Mouse (Mus musculus) intestine, embryonic 14.5 days (tissue): ENCODE measurements around the gene Vmn1r120. TPM values are rescaled to one million over a fixed set of nuclear protein-coding genes. Genes with fewer than 3 reads are reported as not detected.
"Not testable (repeated sequence)": the region's sequence is repeated elsewhere in the genome, so short reads cannot be mapped to it uniquely, and the experiment has no call there.

Source experiments
- ATAC-seq: fragments of 200-750 bp; cut with Nextera tagmentation; replicated peaks from 2 replicates; pipeline ENCODE4 v1.8.0; 2017; ENCODE audit warnings: low read depth, moderate number of reproducible peaks, moderate TSS enrichment, moderate library complexity; ENCODE audit not compliant: low FRiP score, low TSS enrichment
- DNase-seq: peaks from one replicate; pipeline ENCODE4 v3.0.0-alpha.2; 2018; ENCODE audit warnings: low spot score
- H3K27ac ChIP-seq: fragments of 300-500 bp; sonication (generic); 2 replicates; pipeline ENCODE4 v1.5.1; 2014; ENCODE audit warnings: low read depth, mild to moderate bottlenecking, control low read depth
- H3K27me3 ChIP-seq: fragments of 300-500 bp; sonication (generic); replicated peaks from 2 replicates; pipeline ENCODE4 v1.6.1; 2014; ENCODE audit warnings: low read length, control low read depth; ENCODE audit not compliant: control insufficient read depth, insufficient read depth
- H3K36me3 ChIP-seq: fragments of 300-500 bp; sonication (generic); 2 replicates; pipeline ENCODE4 v1.6.1; 2014; ENCODE audit warnings: low read length, control low read depth; ENCODE audit not compliant: control insufficient read depth, insufficient read depth
- H3K4me1 ChIP-seq: fragments of 300-500 bp; sonication (generic); replicated peaks from 2 replicates; pipeline ENCODE4 v1.6.1; 2014; ENCODE audit warnings: low read length, control low read depth, mixed read lengths; ENCODE audit not compliant: control insufficient read depth, insufficient read depth
- H3K4me2 ChIP-seq: fragments of 300-500 bp; sonication (generic); 2 replicates; pipeline ENCODE4 v1.6.1; 2014; ENCODE audit warnings: low read length
- H3K4me3 ChIP-seq: fragments of 300-500 bp; sonication (generic); 2 replicates; pipeline ENCODE4 v1.5.1; 2014; ENCODE audit warnings: low read depth, low read length, control low read depth, mixed read lengths
- H3K9ac ChIP-seq: fragments of 300-500 bp; sonication (generic); 2 replicates; pipeline ENCODE4 v1.6.1; 2014; ENCODE audit warnings: mild to moderate bottlenecking, low read length
- H3K9me3 ChIP-seq: fragments of 300-500 bp; sonication (generic); 2 replicates; pipeline ENCODE4 v1.6.1; 2016; ENCODE audit warnings: low read length, control low read depth; ENCODE audit not compliant: control insufficient read depth
- WGBS: fragments of 180-500 bp; shearing (Covaris S2); extraction: QIAGEN DNeasy Blood & Tissue Kit; methylation state at CpG from one replicate; pipeline ENCODE4 v1.1.7; 2014; 5-methylcytosine and 5-hydroxymethylcytosine counted together
- polyA plus RNA-seq: library from polyadenylated mRNA; unstranded; fragments of >200 nt; fragmentation: Nextera tagmentation; extraction: Ambion mirVana; gene quantifications from 2 replicates; pipeline ENCODE4 v1.2.1, GENCODE M21; 2014

Vmn1r120 gene
- polyA plus RNA-seq: not detected in 2 replicates

GRCm38 (mm10) chr7:21053684-21054083 is at the start of gene Vmn1r120:
Gene Vmn1r120 (minus strand): TSS chr7:21053784.
- DNase-seq, H3K4me1 ChIP-seq, H3K27ac ChIP-seq, H3K9me3 ChIP-seq, H3K4me2 ChIP-seq, H3K36me3 ChIP-seq, H3K9ac ChIP-seq, ATAC-seq, H3K27me3 ChIP-seq, H3K4me3 ChIP-seq: not testable (repeated sequence)
- WGBS: 55% methylated on average over 1 of the region's 1 CpGs

DNA sequence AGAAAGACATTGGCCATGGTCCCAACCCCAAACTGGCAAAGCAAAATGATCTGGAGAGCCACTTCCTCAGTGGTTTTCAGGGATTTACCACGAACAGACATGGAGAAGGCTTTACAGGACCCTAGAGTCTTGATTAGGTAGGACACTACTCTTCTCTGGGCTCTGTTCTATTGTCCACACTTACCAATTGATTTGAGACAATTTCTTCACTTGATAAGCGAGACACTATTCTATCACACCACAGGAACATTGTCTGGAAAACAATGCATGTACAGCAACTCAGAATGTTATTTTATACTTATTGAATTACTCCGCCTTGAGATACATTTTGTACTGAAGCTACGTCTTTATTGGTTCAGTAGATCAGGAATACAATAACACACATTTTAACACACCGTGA is 44.8 kb upstream of the Vmn1r120 start, which contains the start of gene Vmn1r121:
Gene Vmn1r121, minus strand, starts transcription at position 101 of the 400 bp plus-strand sequence.
- not testable (repeated sequence) for H3K36me3 ChIP-seq, DNase-seq, H3K27ac ChIP-seq, H3K9ac ChIP-seq, H3K27me3 ChIP-seq, H3K9me3 ChIP-seq, ATAC-seq, H3K4me2 ChIP-seq, H3K4me3 ChIP-seq, H3K4me1 ChIP-seq
- 77% methylated on average over 4 of the region's 5 CpGs for WGBS

- no CpG with 5 or more reads among the region's 2 CpGs for WGBS
- not testable (repeated sequence) for H3K27ac ChIP-seq, H3K9ac ChIP-seq, H3K9me3 ChIP-seq, ATAC-seq, DNase-seq, H3K27me3 ChIP-seq, H3K36me3 ChIP-seq, H3K4me1 ChIP-seq, H3K4me2 ChIP-seq, H3K4me3 ChIP-seq
Measured at GRCm38 (mm10) chr7:21012355-21012754, 41.2 kb downstream of the Vmn1r120 start, which contains the start of gene Vmn1r119. Gene Vmn1r119 (minus strand): TSS chr7:21012455.

Other genes starting within 250 kb of the Vmn1r120 start
- gene Vmn1r114, start 241.6 kb downstream of the Vmn1r120 start, polyA plus RNA-seq: not detected in 2 replicates
- not detected in 2 replicates for gene Vmn1r115, start 208.8 kb downstream of the Vmn1r120 start, polyA plus RNA-seq
- not detected in 2 replicates for gene Vmn1r116, start 181.5 kb downstream of the Vmn1r120 start, polyA plus RNA-seq
- gene Vmn1r117, start 169.7 kb downstream of the Vmn1r120 start, polyA plus RNA-seq: not detected in 2 replicates
- not detected in 2 replicates for gene Vmn1r118, start 141.4 kb downstream of the Vmn1r120 start, polyA plus RNA-seq
- not detected in 2 replicates for gene Vmn1r119, start 41.3 kb downstream of the Vmn1r120 start, polyA plus RNA-seq
- not detected in 2 replicates for gene Vmn1r121, start 44.7 kb upstream of the Vmn1r120 start, polyA plus RNA-seq
- not detected in 2 replicates for gene Vmn1r122, start 80.3 kb upstream of the Vmn1r120 start, polyA plus RNA-seq
- gene Vmn1r123, start 108.4 kb upstream of the Vmn1r120 start, polyA plus RNA-seq: not detected in 2 replicates
- not detected in 2 replicates for gene Gm5157, start 136.6 kb upstream of the Vmn1r120 start, polyA plus RNA-seq
- not detected in 2 replicates for gene Vmn1r124, start 206.8 kb upstream of the Vmn1r120 start, polyA plus RNA-seq
- not detected in 2 replicates for gene Vmn1r125, start 218.4 kb upstream of the Vmn1r120 start, polyA plus RNA-seq
- not detected in 2 replicates for gene Vmn1r126, start 247.7 kb upstream of the Vmn1r120 start, polyA plus RNA-seq